19 mouse cellular contexts compared by ENCODE assay signal in the genomic region with DNA sequence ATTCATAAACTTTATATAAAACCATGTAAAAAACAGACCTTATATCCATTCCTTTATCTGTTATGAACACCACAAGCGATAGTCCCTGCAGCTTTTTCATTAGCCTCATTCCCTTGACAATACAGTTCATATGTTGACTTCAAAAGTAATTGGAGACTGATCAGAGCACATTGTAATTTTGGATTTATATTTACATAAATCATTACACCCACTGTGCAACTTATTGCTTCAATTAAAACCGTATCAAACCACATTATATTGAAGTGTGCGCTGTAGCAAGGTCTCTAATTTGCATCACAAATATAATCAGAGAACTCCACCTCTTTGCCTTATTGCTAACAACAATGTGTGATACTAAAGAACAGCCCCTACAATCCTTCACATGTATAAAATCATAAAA.
"Had no signal": no experiment of that assay in that cellular context is flagged by ENCODE, and none has a peak within 500 bp of the region (broad histone marks: within the 10 kb centered on the region; RNA-seq: fewer than 3 reads in every experiment).

No protein-coding gene starts in this region.

- ATAC-seq: inflammation-experienced regulatory T-cells, adult 6 months; intestine, postnatal 0 days; liver, postnatal 0 days had no signal

- H3K36me3 ChIP-seq: limb, embryonic 12.5 days; liver, embryonic 13.5 days; lung, embryonic 15.5 days; stomach, embryonic 15.5 days had no signal

- H3K9ac ChIP-seq: limb, embryonic 12.5 days; liver, embryonic 13.5 days; liver, postnatal 0 days; lung, embryonic 15.5 days; stomach, embryonic 15.5 days had no signal

- DNase-seq: kidney, adult 8-10 months; kidney, postnatal 25 days; layer of hippocampus, adult 9-11 months; layer of hippocampus, postnatal 36 days; liver; liver, embryonic 13.5 days; liver, postnatal 0 days; lung, postnatal 14 days; right cerebral cortex, postnatal 14 days; thymus, adult 2 months; thymus, postnatal 36 days had no signal

- H3K27me3 ChIP-seq: limb, embryonic 12.5 days; liver, embryonic 13.5 days; lung, embryonic 15.5 days; megakaryocyte, embryonic 14.5 days; stomach, embryonic 15.5 days had no signal

- H3K27ac ChIP-seq: limb, embryonic 12.5 days; liver, embryonic 13.5 days; lung, embryonic 15.5 days; macrophage; stomach, embryonic 15.5 days had no signal

- H3K4me2 ChIP-seq: limb, embryonic 12.5 days; liver, embryonic 13.5 days; lung, embryonic 15.5 days; stomach, embryonic 15.5 days had no signal

- H3K9me3 ChIP-seq: limb, embryonic 12.5 days; liver, embryonic 13.5 days; lung, embryonic 15.5 days; stomach, embryonic 15.5 days had no signal

- H3K4me1 ChIP-seq: limb, embryonic 12.5 days; liver, embryonic 13.5 days; lung, embryonic 15.5 days; megakaryocyte, embryonic 14.5 days; stomach, embryonic 15.5 days had no signal

- H3K4me3 ChIP-seq: limb, embryonic 12.5 days; liver, embryonic 13.5 days; lung, embryonic 15.5 days; megakaryocyte, embryonic 14.5 days; myocyte; stomach, embryonic 15.5 days had no signal
